Mouse (Mus musculus): Measurements from ENCODE around the gene Sh3rf1. TPM values are rescaled to one million over a fixed set of nuclear protein-coding genes. Genes with fewer than 3 reads are reported as not detected.

Gene Sh3rf1
- polyA plus RNA-seq, 1 experiment from 2014 or later, result 22.4 TPM

DNA sequence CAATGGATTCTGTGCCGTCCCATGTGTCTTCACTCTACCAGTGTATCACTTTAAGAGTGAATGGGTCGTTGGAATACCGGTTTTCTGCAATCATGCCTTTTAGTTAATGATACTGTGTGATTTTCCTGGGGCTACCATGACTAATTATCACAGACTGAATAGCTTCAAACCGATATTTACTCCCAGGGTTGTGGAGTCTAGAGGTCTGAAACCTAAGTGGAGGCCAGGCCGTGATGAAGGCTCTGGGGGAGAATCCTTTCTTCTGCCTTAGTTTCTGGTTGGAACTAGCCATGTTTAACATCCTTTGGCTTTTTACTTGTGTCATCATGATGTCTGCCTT, 78.3 kb downstream of the Sh3rf1 start:
- 66% methylated on average over 5 of the region's 5 CpGs for WGBS
- H3K4me2 ChIP-seq, result no peak overlapping the region

DNA sequence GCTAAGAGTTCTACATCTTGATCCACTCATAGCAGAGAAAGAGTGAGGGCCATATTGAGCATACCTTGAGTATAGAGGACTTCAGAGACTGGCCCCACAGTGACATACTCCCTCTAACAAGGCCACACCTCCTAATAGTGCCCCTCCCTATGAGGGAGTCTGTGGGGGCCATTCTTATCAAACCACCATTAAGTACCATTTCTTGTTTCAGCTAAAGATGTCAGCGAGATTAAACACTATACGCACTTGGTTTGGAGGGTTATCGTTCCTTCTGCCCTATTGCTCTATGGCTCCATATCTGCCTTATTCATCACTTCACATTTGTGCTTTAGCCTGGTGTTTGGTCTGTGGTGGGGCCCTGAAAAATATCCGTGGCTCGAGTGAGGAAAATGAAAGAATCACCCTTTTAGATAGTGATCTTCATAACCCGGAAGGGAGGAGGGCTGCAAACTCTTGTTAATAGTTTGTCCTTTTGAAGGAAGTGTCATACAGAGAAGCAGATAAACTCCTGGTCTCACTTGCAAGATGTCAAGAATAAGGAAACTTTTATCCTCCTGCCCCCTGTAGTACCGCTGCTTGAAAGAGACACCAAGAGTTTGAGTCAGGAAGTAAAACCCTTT, 81.9 kb downstream of the Sh3rf1 start:
- 74% methylated on average over 7 of the region's 7 CpGs for WGBS
- Histone ChIP-seq H3K9ac (no peak overlapping the region), H3K36me3 (no peaks in the 10 kb centered on the region), H3K4me2 (no peak overlapping the region), H3K4me3 (replicated peaks) (no peak overlapping the region), H3K9me3 (replicated peaks) (no peaks in the 10 kb centered on the region), H3K27ac (0 out of 2 replicates have a peak overlapping the region, but pooled peaks have one; percentile 9), H3K4me1 (peaks cover 31% of the 10 kb centered on the region), H3K27me3 (no peaks in the 10 kb centered on the region)
- ATAC-seq (replicated peaks; ENCODE audit: low FRiP score), result no peak

More for the DNA sequence above, 78.3 kb downstream of the Sh3rf1 start:
- no peaks in the 10 kb centered on the region for H3K36me3 ChIP-seq
- no peak overlapping the region for H3K4me3 ChIP-seq (replicated peaks)
- no peaks in the 10 kb centered on the region for H3K27me3 ChIP-seq
- H3K4me1 ChIP-seq, result peaks cover 18% of the 10 kb centered on the region
- H3K27ac ChIP-seq, result 0 out of 2 replicates have a peak overlapping the region, but pooled peaks have one; percentile 23
- no peak overlapping the region for H3K9ac ChIP-seq
- no peaks in the 10 kb centered on the region for H3K9me3 ChIP-seq (replicated peaks)
- peak; percentile 61 for ATAC-seq (replicated peaks; ENCODE audit: low FRiP score)

DNA sequence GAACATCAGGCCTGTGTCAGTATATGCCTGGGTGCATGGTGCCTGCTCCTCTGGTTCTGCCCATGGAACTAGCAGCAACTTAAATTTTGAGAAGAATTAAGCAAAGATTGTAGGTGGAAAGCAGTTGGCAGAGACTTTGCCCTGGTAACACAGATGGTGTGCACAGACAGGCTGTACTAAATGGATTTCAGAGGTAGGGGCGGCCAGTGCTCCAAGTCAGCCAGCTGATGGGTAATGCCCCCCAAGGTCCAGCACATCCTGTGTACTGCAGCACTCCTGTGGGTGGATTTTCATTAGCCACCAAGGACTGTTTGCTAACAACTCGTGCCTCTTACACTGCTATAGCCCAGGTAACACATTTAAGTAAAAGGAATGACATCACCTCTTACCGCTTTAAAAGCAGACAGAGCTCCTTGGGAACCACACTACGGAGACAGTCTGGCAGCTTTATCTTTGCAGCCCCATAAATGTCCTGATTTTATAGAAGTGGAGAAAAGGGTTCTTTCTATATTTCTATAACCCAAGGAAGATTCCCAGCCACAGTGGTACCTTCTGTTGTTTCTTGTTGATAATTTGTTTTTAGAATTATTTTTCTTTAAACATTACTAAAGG, 82.9 kb downstream of the Sh3rf1 start:
- Histone ChIP-seq H3K9me3 (replicated peaks) (no peaks in the 10 kb centered on the region), H3K27me3 (no peaks in the 10 kb centered on the region), H3K27ac (no peak overlapping the region), H3K9ac (no peak overlapping the region), H3K36me3 (no peaks in the 10 kb centered on the region), H3K4me1 (peaks cover 37% of the 10 kb centered on the region), H3K4me2 (no peak overlapping the region), H3K4me3 (replicated peaks) (no peak overlapping the region)
- ATAC-seq (replicated peaks; ENCODE audit: low FRiP score), result no peak
- WGBS, result 74% methylated on average over 4 of the region's 4 CpGs

DNA sequence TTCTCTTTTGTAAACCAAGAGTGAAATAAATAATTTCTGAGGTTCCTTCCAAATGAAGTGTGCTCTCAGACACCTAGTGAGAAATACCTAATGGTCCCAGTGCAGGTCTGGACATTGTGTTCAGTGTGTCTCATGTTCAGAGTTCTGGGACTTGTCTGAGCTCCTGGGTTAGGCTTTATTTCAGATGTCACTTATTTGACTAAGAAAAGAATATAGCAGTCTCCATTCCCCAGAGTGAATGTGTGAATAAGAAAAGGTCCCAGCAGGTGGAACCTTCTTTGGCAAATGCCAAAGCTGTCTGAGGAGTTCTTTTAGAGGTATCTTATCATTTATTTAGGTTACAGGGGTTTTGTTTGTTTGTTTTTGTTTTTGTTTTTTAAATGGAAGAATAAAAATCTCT, 85.2 kb downstream of the Sh3rf1 start:
- Histone ChIP-seq H3K36me3 (no peaks in the 10 kb centered on the region), H3K9me3 (replicated peaks) (no peaks in the 10 kb centered on the region), H3K9ac (no peak overlapping the region), H3K4me2 (no peak overlapping the region), H3K27ac (no peak overlapping the region), H3K4me1 (peaks cover 34% of the 10 kb centered on the region), H3K27me3 (no peaks in the 10 kb centered on the region), H3K4me3 (replicated peaks) (no peak overlapping the region)
- no peak for ATAC-seq (replicated peaks; ENCODE audit: low FRiP score)

DNA sequence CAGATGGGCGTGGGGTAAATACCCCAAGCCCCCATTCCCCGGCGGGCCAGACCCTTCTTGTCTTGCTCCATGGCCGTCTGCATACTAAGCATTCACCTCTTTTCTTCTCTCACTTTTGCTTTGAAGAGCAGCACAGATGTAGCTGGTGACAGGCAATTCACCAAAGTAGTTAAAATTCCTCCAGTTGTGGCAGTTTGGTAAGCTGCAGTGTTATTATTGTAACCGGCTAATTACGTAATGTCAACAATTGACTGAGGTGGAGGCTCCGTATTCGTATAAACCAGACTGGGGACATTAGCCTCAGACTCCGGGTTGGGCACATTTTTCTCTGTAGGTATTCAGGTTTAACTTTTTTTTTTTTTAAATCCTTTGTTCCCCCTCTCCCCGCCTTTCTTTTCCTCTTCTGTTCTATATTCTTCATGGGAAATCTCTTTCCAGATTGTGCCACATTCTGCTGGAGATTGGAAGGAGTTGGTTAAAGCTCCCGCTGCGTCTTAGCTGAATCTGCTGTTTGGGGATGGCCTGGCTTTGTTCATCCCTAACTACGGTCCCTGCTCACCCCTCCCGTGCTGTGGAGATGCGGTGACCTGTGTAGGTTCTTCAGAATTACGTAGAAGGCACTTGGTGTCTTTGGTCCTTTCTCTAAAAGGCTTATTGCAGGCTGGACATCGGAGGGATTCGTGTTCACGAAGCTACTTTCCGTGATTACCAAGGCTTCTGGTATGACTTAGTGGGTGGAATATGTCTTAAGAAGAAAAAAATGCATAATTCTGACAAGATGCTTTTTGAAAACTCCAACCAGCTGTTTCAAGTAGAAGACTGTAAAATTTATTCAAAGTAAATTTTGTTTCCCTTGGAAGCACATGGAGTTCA, 86.1 kb downstream of the Sh3rf1 start:
- Histone ChIP-seq H3K27me3 (no peaks in the 10 kb centered on the region), H3K36me3 (no peaks in the 10 kb centered on the region), H3K4me2 (peak overlapping the region; percentile 19), H3K27ac (peak overlapping the region; percentile 57; the same call in 1 of the 2 replicates), H3K9ac (no peak overlapping the region), H3K9me3 (replicated peaks) (no peaks in the 10 kb centered on the region), H3K4me3 (replicated peaks) (no peak overlapping the region), H3K4me1 (peaks cover 34% of the 10 kb centered on the region)
- ATAC-seq (replicated peaks; ENCODE audit: low FRiP score), result no peak
- WGBS, result 38% methylated on average over 20 of the region's 20 CpGs

DNA sequence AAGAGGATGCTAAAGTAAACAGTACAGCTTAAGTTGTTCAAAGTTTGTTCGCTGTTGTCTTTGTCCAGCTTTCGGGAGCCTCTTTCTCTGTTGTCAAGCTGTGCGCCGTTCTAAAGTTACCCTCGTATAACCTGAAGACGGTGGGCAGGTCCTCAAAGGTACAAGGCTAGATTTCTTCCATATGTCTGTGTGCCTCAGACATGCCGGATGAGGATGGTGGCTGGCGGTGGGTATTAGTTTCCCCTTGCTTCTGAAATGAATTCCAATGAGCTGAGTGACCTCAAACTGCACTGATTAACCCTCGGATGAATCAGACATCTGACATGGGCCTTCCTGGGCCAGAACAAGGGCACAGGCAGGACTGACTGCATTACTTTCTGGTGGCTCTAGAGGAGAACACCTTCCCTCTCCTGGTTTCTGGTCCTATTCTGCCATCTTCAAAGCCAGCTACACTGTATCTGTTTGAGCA, 86.8 kb downstream of the Sh3rf1 start:
- Histone ChIP-seq H3K4me3 (replicated peaks) (no peak overlapping the region), H3K9me3 (replicated peaks) (no peaks in the 10 kb centered on the region), H3K36me3 (no peaks in the 10 kb centered on the region), H3K27ac (peak overlapping the region; percentile 28; the same call in 1 of the 2 replicates), H3K4me2 (peak overlapping the region; percentile 19), H3K27me3 (no peaks in the 10 kb centered on the region), H3K9ac (no peak overlapping the region), H3K4me1 (peaks cover 35% of the 10 kb centered on the region)
- peak; percentile 49 for ATAC-seq (replicated peaks; ENCODE audit: low FRiP score)
- WGBS, result 23% methylated on average over 9 of the region's 9 CpGs

DNA sequence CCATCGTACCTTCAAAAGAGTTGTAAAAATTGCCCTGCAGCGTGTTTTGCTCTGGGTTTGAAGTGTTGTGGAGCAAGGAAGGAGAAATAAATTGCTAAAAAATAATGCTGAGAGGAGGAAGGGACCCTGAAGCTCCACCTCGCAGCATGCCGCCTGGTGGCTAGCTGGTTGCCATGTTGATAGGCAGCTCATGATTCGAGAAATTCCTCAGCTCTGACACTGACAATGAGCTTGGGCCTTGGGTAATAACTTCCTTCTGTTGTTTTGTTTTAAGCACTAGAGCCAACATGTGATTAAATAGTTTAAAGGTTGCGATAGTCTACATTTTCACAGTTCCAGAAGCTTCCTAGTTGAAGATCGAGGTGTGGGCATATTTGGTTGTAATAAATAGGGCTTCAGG, 89.3 kb downstream of the Sh3rf1 start:
- WGBS, result 88% methylated on average over 7 of the region's 7 CpGs
- Histone ChIP-seq H3K9ac (no peak overlapping the region), H3K4me3 (replicated peaks) (no peak overlapping the region), H3K4me2 (no peak overlapping the region), H3K4me1 (peaks cover 48% of the 10 kb centered on the region), H3K9me3 (replicated peaks) (no peaks in the 10 kb centered on the region), H3K27me3 (no peaks in the 10 kb centered on the region), H3K36me3 (no peaks in the 10 kb centered on the region), H3K27ac (no peak overlapping the region)
- ATAC-seq (replicated peaks; ENCODE audit: low FRiP score), result no peak

DNA sequence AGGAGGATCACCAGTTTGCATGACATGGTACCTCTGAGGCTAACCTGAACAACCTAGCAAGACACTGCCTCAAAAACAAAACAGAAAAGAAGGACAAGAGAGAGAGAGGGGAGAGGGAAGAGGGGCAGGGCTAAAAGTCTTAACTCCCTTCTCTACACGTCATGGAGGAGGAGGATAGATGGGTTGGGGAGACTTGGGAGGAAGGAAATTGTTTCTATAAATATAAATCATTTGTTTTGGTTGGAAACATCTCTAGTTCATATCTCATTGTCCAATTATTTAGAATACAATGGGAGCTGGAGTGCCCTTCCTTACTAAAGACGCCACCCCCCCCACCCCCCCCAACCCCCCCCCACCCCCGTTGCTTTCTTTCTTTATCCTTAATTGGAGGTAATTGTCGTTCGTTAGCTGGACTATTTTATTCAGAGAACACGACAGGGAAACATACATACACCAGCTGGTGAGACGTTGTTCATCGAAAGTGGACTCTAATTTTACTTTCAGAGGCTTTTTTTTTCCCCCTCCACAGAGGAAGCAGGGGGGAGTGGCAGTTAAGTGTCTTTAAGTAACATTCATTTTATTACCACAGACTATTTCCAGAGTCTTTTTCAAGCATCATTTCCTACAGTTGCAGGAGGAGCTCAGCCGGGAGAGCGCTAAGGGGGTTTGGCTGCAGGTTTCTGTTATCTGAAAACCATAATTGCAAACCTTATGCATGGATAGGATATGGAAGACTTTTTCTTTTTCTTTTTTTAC, 92.5 kb downstream of the Sh3rf1 start:
- Histone ChIP-seq H3K4me3 (replicated peaks) (no peak overlapping the region), H3K4me1 (peaks cover 25% of the 10 kb centered on the region), H3K36me3 (no peaks in the 10 kb centered on the region), H3K4me2 (peak overlapping the region; percentile 28; the same call in 1 of the 2 replicates), H3K9me3 (replicated peaks) (no peaks in the 10 kb centered on the region), H3K27me3 (no peaks in the 10 kb centered on the region), H3K27ac (peak overlapping the region; percentile 81), H3K9ac (no peak overlapping the region)
- WGBS, result 32% methylated on average over 10 of the region's 10 CpGs
- ATAC-seq (replicated peaks; ENCODE audit: low FRiP score), result peak; percentile 47; the same call in 1 of the 2 replicates

DNA sequence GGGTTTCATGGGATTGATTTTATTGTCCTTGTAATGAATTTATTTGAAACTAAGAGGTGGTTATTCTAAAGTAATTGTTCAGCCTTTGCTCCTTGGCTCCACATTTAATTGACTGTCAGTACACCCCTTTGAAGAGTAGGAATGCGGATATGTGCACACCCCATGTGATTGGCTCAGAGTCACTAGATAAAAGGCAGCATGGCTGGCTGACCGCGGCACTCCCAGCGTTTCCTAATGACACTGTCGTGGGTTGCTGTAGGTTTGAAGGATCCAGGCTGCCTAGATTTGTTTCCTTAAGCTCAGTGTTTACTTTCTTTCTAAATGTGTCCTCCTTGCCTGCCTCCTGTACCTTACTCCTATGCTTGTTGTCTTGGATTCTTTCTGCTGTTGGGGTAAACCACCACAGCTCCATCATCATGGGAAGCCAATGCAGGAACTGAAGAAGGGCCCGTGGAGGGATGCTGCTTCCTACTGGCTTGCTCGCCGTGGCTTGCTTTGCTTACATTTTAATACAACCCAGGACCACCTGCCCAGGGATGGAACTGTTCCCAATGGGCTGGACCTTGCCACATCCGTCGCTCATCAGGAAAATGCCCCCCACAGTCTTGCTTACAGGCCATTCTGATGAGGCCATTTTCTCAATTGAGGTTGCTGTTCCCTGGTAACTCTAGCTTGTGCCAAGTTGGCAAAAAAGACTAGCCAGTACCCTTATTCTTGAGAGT, 93.3 kb downstream of the Sh3rf1 start:
- Histone ChIP-seq H3K4me2 (peak overlapping the region; percentile 28; the same call in 1 of the 2 replicates), H3K9ac (no peak overlapping the region), H3K27me3 (no peaks in the 10 kb centered on the region), H3K36me3 (no peaks in the 10 kb centered on the region), H3K27ac (peak overlapping the region; percentile 81), H3K4me3 (replicated peaks) (no peak overlapping the region), H3K4me1 (peaks cover 28% of the 10 kb centered on the region), H3K9me3 (replicated peaks) (no peaks in the 10 kb centered on the region)
- WGBS, result 56% methylated on average over 10 of the region's 10 CpGs
- peak; percentile 81 for ATAC-seq (replicated peaks; ENCODE audit: low FRiP score)

DNA sequence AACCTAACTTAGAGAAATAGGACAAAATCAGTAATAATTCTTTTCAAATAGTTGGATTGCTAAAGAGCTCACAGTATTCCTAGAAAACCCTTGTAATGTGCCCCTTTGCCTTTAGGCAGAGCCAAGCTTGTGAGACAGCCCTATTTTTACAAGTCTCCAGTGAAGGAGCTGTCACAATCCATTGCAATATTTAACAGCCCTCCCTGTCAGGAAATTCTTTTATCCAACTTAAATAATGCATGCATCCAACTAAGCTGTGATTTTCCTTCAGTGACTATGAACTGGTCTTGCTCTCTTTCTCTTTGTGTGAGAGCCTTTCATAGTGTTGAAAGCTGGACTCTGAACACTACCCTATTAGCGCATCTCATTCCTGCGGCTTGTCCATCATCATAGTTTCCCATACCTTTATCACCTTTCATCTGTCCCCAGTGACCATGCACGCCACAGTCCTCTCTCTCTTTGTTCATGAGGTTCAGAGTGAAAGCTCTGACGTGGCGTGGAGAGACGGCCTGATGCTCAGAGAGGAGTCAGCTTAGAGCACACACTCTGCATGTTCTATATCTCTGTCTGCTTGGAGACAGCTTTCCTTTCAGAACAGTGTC, 94.0 kb downstream of the Sh3rf1 start:
- 87% methylated on average over 6 of the region's 6 CpGs for WGBS

DNA sequence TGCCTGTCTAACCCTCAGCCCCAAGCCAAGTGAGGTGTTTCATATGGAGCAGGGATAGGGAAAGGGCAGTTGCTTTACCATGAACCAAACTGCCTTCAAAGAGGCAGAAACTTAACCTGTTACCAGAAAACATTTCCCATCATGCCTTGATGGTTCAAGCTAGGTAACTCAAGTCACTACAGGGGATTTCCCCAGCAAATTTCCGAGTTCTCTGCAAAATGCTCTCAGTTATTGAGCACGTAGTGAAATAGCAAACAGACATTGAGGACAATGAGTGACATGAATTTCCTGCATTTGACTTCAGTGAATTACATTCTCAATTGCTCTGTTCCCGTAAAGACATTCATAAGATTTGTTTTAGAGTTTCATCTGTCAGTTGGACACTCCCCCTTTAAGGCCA, 97.5 kb downstream of the Sh3rf1 start:
- Histone ChIP-seq H3K36me3 (no peaks in the 10 kb centered on the region), H3K4me2 (no peak overlapping the region), H3K9me3 (replicated peaks) (no peaks in the 10 kb centered on the region), H3K4me3 (replicated peaks) (no peak overlapping the region), H3K9ac (no peak overlapping the region), H3K27ac (peak overlapping the region; percentile 45; the same call in 1 of the 2 replicates), H3K27me3 (no peaks in the 10 kb centered on the region), H3K4me1 (peaks cover 60% of the 10 kb centered on the region)
- 37% methylated on average over 3 of the region's 3 CpGs for WGBS
- no peak for ATAC-seq (replicated peaks; ENCODE audit: low FRiP score)

More for the DNA sequence above, 94.0 kb downstream of the Sh3rf1 start:
- Histone ChIP-seq H3K27me3 (no peaks in the 10 kb centered on the region), H3K4me3 (replicated peaks) (no peak overlapping the region), H3K9ac (no peak overlapping the region), H3K36me3 (no peaks in the 10 kb centered on the region), H3K27ac (peak overlapping the region; percentile 81), H3K9me3 (replicated peaks) (no peaks in the 10 kb centered on the region), H3K4me1 (peaks cover 35% of the 10 kb centered on the region), H3K4me2 (no peak overlapping the region)
- ATAC-seq (replicated peaks; ENCODE audit: low FRiP score), result no peak

Data from kidney, embryonic 15.5 days (tissue).